Mouse (Mus musculus) E14TG2a.4 (cell line): ENCODE results near the gene Sucla2.
"Not testable (repeated sequence)": the region's sequence is repeated elsewhere in the genome, so short reads cannot be mapped to it uniquely, and the experiment has no call there.

Experiments used
- H3K27me3 ChIP-seq: 2 replicates; pipeline ENCODE4 v1.6.1; 2014; ENCODE audit warnings: low read length, control low read depth; ENCODE audit not compliant: insufficient read depth
- H3K36me3 ChIP-seq: 2 replicates; pipeline ENCODE4 v1.6.1; 2014; ENCODE audit warnings: low read length, control low read depth; ENCODE audit not compliant: insufficient read depth
- H3K4me1 ChIP-seq: replicated peaks from 2 replicates; pipeline ENCODE4 v1.6.1; 2014; ENCODE audit warnings: low read depth, low read length, control low read depth
- H3K4me3 ChIP-seq: replicated peaks from 2 replicates; pipeline ENCODE4 v1.5.1; 2014; ENCODE audit warnings: mild to moderate bottlenecking, low read length
- H3K9me3 ChIP-seq: 2 replicates; pipeline ENCODE4 v1.6.1; 2014; ENCODE audit warnings: low read length, control low read depth
- CTCF ChIP-seq: conservative IDR thresholded peaks from 2 replicates; pipeline ENCODE4 v1.5.1; 2014; ENCODE audit warnings: low read length
- NANOG ChIP-seq: IDR thresholded peaks from 2 replicates; pipeline ENCODE4 v1.6.1; 2014; ENCODE audit warnings: borderline replicate concordance, low read length, mixed read lengths
- POU5F1 ChIP-seq: IDR thresholded peaks from 2 replicates; pipeline ENCODE4 v1.6.1; 2014; ENCODE audit warnings: low read length, borderline replicate concordance

Gene Sucla2

DNA sequence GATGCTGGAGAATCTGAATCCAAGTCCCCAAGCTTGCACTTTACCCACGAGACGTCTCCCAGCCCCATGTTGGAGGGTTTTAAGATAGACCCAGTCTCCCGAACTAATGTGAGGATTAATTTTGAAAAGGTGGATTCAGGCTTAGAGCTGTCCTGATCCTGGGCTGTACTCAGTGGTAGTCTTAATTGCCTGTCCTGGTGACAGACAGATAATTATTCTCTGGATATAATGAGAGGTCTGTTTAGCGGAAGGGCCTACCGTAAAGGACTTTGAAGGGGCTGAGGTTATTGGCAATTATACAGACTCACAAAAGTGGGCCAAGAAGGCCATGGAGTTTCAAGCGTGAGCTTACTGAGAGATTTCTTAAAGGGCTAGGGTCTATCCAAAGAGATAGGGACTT, 18.7 kb downstream of the Sucla2 start:
- TF ChIP-seq CTCF (no peak), NANOG (no peak), POU5F1 (no peak)
- Histone ChIP-seq H3K27me3 (peaks cover 4% of the 10 kb centered on the region; the same call in 1 of the 2 replicates), H3K4me1 (no peaks in the 10 kb centered on the region), H3K9me3 (no peaks in the 10 kb centered on the region), H3K4me3 (no peak overlapping the region), H3K36me3 (no peaks in the 10 kb centered on the region)

DNA sequence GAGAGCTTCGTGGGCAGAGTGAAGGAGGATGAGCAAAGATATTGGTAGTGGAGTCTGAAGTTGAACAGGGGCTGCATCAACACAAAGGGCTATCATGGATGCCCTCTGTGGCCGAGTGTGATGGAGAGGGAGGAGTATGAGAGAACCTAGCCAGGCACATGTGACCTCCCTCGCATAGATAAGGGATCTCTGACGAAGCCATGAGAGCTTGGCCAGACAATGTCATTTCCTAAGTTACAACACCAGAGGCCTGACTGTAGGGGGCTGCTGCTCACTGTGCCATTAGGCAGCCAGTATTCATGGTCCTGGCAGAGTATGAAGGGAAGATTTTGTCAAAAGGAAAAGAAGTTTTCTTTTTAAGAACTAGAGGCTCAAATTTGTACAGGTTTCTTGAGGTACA, 21.9 kb downstream of the Sucla2 start:
- H3K9me3 ChIP-seq, result no peaks in the 10 kb centered on the region
- H3K4me1 ChIP-seq, result peaks cover 11% of the 10 kb centered on the region
- TF ChIP-seq NANOG (no peak), CTCF (no peak), POU5F1 (no peak)

DNA sequence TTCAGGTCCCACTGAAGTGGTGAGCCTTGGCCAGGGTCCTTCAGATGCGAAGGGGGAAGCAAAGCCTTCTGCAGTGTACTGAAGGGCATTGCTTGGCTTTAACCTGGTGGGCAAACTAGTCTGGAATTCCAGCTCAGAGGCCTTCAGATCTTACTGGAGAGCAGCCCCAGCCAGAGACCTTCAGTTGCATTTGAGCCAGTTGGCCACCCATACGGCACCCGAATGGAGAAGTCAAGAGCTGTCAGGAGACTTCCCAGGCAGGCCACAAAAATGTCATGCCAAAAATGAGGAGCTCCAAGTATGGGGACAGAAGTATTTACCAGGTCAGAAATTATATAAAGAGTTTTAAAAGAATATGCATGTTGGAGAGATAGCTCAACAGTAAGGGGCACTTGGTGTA, 22.9 kb downstream of the Sucla2 start, which contains the start of gene Nudt15:
TSS of gene Nudt15 (minus strand) at position 192 of the 400 bp plus-strand sequence.
- Histone ChIP-seq H3K36me3 (no peaks in the 10 kb centered on the region), H3K27me3 (peaks cover 4% of the 10 kb centered on the region; the same call in 1 of the 2 replicates), H3K9me3 (no peaks in the 10 kb centered on the region), H3K4me3 (no peak within 1 kb of the TSS), H3K4me1 (peaks cover 15% of the 10 kb centered on the region)
- TF ChIP-seq POU5F1 (no peak), NANOG (no peak), CTCF (no peak)

More for the DNA sequence above, 21.9 kb downstream of the Sucla2 start:
- Histone ChIP-seq H3K36me3 (no peaks in the 10 kb centered on the region), H3K4me3 (no peak overlapping the region), H3K27me3 (peaks cover 4% of the 10 kb centered on the region; the same call in 1 of the 2 replicates)

DNA sequence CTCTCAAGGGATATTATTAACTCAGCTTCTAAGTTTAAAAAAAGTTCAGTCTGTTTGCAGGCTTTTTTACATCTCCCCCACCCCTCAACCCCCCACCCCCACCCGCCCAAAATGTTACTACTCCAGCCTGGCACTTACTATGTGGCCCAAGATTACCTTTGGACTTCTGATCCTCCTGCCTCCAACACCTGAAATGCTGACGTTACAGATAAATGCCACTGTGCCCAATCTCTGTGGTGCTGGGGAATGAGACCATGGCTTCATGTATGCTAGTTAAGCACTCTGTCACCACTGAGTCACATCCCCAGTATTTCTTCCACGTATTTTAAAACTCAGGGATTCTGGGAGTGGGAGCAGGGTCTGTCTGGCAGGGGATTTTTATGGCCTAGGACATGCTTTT, 25.2 kb downstream of the Sucla2 start:
- Histone ChIP-seq H3K4me1 (peaks cover 33% of the 10 kb centered on the region), H3K27me3 (0 out of 2 replicates have a peak, but pooled peaks cover 4% of the 10 kb centered on the region), H3K36me3 (0 out of 2 replicates have a peak, but pooled peaks cover under 1% of the 10 kb centered on the region), H3K4me3 (no peak overlapping the region), H3K9me3 (no peaks in the 10 kb centered on the region)
- TF ChIP-seq NANOG (no peak), CTCF (no peak), POU5F1 (no peak)

DNA sequence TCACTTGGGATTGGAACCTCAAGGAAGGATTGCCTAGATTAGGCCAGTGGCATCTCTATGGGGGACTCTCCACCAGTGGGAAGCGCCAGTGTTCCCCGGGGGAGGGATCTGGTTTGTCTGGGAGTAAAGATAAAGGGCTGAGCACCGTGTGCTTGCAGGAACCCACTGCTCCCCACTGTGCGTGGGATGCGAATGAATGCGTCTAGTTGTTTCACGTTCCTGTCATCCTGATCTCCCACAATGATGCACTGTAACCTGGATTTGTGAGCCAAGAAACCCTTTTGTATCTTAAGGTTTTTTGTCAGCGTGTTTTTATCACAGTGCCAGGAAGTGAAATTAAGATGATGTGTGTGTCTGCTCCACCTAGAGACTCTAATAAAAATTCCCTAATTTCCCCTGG, 25.6 kb downstream of the Sucla2 start:
- Histone ChIP-seq H3K4me3 (no peak overlapping the region), H3K36me3 (peaks cover 5% of the 10 kb centered on the region), H3K4me1 (peaks cover 33% of the 10 kb centered on the region), H3K27me3 (0 out of 2 replicates have a peak, but pooled peaks cover 4% of the 10 kb centered on the region), H3K9me3 (no peaks in the 10 kb centered on the region)
- TF ChIP-seq POU5F1 (no peak), NANOG (no peak), CTCF (no peak)

DNA sequence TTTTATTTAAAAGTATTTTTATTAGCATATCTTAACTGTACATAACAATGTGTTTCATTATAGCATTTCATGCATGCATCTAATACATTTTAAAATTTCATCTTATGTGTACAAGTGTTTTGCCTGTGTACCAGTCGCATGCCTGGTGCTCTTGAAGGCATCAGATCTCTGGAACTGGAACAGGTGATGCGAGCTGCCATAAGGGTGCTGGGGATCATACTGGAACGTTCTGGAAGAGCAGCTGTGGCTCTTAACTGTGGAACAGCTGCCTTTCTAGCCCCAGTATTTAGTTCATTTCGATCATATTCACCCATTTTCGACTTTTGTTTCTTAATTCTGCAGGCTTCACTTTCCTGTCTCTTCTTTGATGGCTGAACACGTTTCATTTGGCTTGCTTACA, 26.0 kb downstream of the Sucla2 start:
- no peak for TF ChIP-seq POU5F1
- TF ChIP-seq CTCF, result no peak
- TF ChIP-seq NANOG, result no peak
- Histone ChIP-seq H3K36me3 (peaks cover 9% of the 10 kb centered on the region), H3K4me3 (no peak overlapping the region), H3K4me1 (peaks cover 33% of the 10 kb centered on the region), H3K9me3 (no peaks in the 10 kb centered on the region), H3K27me3 (0 out of 2 replicates have a peak, but pooled peaks cover 4% of the 10 kb centered on the region)

DNA sequence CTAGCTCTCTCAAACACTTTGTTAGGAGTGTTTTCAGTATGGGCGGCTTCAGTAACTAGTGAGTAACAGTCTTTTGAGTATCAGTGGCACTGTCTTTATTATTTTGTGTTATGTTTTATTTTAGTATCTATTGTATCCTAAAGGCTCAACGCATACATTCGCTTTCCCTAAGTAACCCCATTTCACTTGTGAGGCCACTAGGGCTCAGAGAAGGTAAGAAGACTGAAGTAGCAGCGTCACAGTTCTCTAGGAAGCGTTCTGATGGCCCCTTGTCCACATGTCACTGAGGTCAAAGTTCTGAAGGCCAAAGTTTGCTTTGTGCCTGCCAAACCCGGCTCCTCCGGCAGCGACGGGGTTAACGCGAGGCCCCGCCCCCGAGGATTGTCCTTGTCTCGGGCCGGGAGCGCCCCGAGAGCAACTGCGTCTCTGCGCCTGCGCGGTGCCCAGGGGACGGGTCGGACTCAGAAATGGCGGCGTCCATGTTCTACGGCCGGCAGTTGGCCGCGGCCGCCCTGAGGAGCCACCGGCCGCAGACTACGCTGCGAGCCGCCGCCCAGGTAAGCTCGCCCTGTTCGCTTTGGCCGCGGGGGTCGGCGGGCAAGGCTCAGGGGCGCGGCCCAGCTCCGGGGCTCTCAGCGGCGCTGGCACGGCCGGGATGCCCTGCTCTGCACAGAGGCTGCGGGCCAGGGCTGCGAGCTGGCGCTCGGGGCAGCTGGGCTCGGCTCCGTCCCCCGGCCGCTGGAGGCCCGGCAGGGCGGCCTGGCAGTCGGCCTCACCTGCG, 27.4 kb downstream of the Sucla2 start:
- TF ChIP-seq POU5F1 (no peak), NANOG (no peak), CTCF (no peak)
- H3K9me3 ChIP-seq, result no peaks in the 10 kb centered on the region
- peaks cover 33% of the 10 kb centered on the region for H3K4me1 ChIP-seq

DNA sequence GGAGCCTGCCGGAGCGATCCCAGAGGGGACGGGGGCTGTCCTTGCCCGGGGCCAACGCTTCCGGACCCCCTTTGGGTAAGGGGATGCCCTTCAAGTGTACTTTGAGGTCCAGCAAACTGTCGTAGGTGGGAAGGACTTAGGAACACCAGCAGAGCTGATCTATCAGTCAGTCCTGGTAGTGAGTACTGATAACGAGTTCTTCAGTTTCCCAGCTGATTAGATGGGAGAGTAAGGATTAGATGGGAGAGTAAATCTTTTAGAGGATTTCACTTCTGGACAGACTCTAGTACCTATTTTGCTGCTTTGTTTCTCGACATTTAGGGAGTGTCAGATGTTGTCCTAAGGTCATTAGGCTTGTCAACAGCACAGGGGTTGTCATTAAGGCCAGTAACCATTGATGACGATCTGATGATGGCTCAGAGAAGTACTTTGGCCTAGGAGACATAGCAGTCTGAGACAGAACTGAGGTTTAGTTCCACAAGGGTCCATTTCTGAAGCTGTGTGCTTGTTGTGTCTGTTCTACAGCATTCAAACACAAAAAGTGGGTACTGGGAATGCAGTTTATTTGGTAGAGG, 28.1 kb downstream of the Sucla2 start:
- H3K27me3 ChIP-seq, result no peaks in the 10 kb centered on the region
- no peak for TF ChIP-seq CTCF
- no peak for TF ChIP-seq NANOG
- TF ChIP-seq POU5F1, result no peak
- peak overlapping the region; percentile 98 for H3K4me3 ChIP-seq
- peaks cover 18% of the 10 kb centered on the region for H3K36me3 ChIP-seq
- peaks cover 35% of the 10 kb centered on the region for H3K4me1 ChIP-seq
- no peaks in the 10 kb centered on the region for H3K9me3 ChIP-seq

More for the DNA sequence above, 27.4 kb downstream of the Sucla2 start:
- Histone ChIP-seq H3K4me3 (peak overlapping the region; percentile 98), H3K36me3 (peaks cover 18% of the 10 kb centered on the region), H3K27me3 (no peaks in the 10 kb centered on the region)

DNA sequence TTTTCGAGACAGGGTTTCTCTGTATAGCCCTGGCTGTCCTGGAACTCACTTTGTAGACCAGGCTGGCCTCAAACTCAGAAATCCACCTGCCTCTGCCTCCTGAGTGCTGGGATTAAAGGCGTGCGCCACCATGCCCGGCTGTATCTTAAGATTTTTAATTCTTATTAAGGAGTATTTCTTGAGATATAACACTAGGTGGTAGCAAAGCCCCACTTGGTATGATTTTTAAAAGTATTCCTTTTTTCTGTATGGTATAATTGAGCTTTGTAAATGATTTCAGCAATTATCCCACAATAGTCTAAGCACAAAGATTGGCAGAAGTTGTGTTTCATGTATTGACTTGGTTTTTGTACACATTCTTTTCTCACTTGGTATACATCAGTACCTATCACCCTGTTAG, 44.7 kb downstream of the Sucla2 start:
- not testable (repeated sequence) for H3K27me3 ChIP-seq, H3K4me3 ChIP-seq, H3K4me1 ChIP-seq
- Histone ChIP-seq H3K9me3 (peaks cover 12% of the 10 kb centered on the region), H3K36me3 (peaks cover 28% of the 10 kb centered on the region)
